In the genomic region with DNA sequence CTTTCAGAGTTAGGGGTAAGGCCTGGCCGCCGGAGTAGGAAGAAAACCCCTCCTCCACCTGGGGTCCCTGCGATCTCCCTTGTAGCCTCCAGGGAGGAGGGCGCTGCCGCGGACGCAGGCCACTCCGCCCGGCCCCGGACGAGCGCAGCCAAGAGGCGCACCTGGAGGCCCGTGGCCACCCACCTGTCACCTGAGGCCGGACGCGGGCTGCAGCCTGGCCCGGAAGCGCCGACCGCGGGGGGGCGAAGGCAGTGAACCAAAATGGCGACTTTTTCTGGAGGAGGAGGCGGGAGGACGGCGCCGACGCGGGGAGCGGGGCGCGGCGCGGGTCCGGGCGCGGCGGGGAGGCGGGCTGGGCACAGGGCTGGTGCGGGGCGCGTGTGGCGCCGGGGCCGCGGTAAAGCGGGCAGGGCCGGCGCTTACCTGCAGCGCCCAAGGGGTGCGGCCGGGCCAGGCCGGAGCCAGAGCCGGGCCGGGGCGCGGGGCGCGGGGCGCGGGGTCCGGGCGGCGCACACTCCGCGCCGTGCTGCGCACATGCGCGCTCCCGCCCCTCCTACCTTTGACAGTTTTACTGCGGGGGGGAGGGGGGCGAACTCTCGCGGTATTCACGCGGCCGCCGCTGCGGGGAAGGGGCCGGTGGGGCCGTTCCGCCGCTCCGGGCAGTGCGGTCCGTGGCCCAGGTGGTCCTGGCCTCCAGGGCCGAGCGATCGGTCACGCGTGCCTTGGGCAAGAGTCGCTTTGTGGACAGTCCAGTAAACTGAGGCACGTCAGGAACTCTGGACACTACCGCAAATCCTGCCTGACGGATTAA, we compare ENCODE assay signal across 8 mouse cellular contexts. TPM values are rescaled to one million over a fixed set of nuclear protein-coding genes. Genes with fewer than 3 reads are reported as not detected.
A peak's percentile ranks its signal among the peaks of the same experiment; 100 is the strongest.
DNase-seq lines count a peak whose midpoint lies in the region; ATAC-seq and TF ChIP-seq lines count a peak whose summit lies in the region.

A gene (minus strand): TSS at position 573 of the 811 bp plus-strand sequence.

- no peaks in the 10 kb centered on the region for H3K27me3 ChIP-seq in forebrain, embryonic 10.5 days (ENCODE audit: poor library complexity, severe bottlenecking)
- no peaks in the 10 kb centered on the region for H3K27me3 ChIP-seq in heart, embryonic 15.5 days
- H3K27me3 ChIP-seq in liver, embryonic 15.5 days: peaks cover 17% of the 10 kb centered on the region; the same call in 1 of the 2 replicates
- no peaks in the 10 kb centered on the region for H3K27me3 ChIP-seq in neural tube, embryonic 11.5 days (ENCODE audit: control insufficient read depth, insufficient read depth, low read length)
- no peaks in the 10 kb centered on the region for H3K27me3 ChIP-seq in thymus, adult 2 months (ENCODE audit: control insufficient read depth, insufficient read depth, low read length)

- H3K9ac ChIP-seq in heart, embryonic 15.5 days: peak within 1 kb of the TSS; percentile 88
- peak within 1 kb of the TSS; percentile 78 for H3K9ac ChIP-seq in liver, embryonic 15.5 days
- peak within 1 kb of the TSS; percentile 83 for H3K9ac ChIP-seq in neural tube, embryonic 11.5 days (ENCODE audit: low read length)

- TF ChIP-seq CTCF in thymus, adult 2 months (IDR thresholded peaks at IDR 0.05; ENCODE audit: borderline replicate concordance, control insufficient read depth, extremely low read depth, insufficient read depth, low read length, poor library complexity): 0 out of 2 replicates have a peak, but pooled peaks have one; percentile 22

- H3K36me3 ChIP-seq in forebrain, embryonic 10.5 days (replicated peaks): peaks cover 52% of the 10 kb centered on the region
- H3K36me3 ChIP-seq in heart, embryonic 15.5 days: peaks cover 30% of the 10 kb centered on the region
- H3K36me3 ChIP-seq in liver, embryonic 15.5 days (replicated peaks): peaks cover 32% of the 10 kb centered on the region
- peaks cover 9% of the 10 kb centered on the region for H3K36me3 ChIP-seq in neural tube, embryonic 11.5 days (ENCODE audit: control insufficient read depth, insufficient read depth, low read length)
- H3K36me3 ChIP-seq in thymus, adult 2 months (ENCODE audit: control insufficient read depth, insufficient read depth, low read length): no peaks in the 10 kb centered on the region; the same call in 1 of the 2 replicates

- ATAC-seq in CD4-positive, CD25-positive, alpha-beta regulatory T cell, adult 4 months: peak; percentile 60
- peak; percentile 79 for ATAC-seq in heart, embryonic 15.5 days (replicated peaks; ENCODE audit: insufficient number of reproducible peaks, insufficient read depth, low FRiP score, low read depth)
- peak; percentile 54 for ATAC-seq in liver, embryonic 15.5 days (ENCODE audit: insufficient read depth)
- peak; percentile 82 for ATAC-seq in neural tube, embryonic 11.5 days (ENCODE audit: insufficient read depth, low FRiP score, low TSS enrichment)

- no peak for TF ChIP-seq POLR2A in thymus, adult 2 months (IDR thresholded peaks at IDR 0.05; ENCODE audit: control insufficient read depth, extremely low read depth, insufficient read depth, low read length, poor library complexity)

- peak within 1 kb of the TSS; percentile 95 for H3K27ac ChIP-seq in forebrain, embryonic 10.5 days
- H3K27ac ChIP-seq in heart, embryonic 15.5 days: peak within 1 kb of the TSS; percentile 82
- peak within 1 kb of the TSS; percentile 79 for H3K27ac ChIP-seq in liver, embryonic 15.5 days (replicated peaks)
- peak within 1 kb of the TSS; percentile 45 for H3K27ac ChIP-seq in neural tube, embryonic 11.5 days (ENCODE audit: low read depth, low read length)
- H3K27ac ChIP-seq in thymus, adult 2 months (ENCODE audit: control insufficient read depth, insufficient read depth, low read length): peak within 1 kb of the TSS; percentile 45

- no peaks in the 10 kb centered on the region for H3K9me3 ChIP-seq in forebrain, embryonic 10.5 days
- no peaks in the 10 kb centered on the region for H3K9me3 ChIP-seq in heart, embryonic 15.5 days (replicated peaks)
- H3K9me3 ChIP-seq in liver, embryonic 15.5 days (replicated peaks): no peaks in the 10 kb centered on the region
- H3K9me3 ChIP-seq in neural tube, embryonic 11.5 days (ENCODE audit: control insufficient read depth, low read length): no peaks in the 10 kb centered on the region

- DNase-seq in adrenal gland, postnatal 4 days (ENCODE audit: low spot score in 2 of 2): peak; percentile 62
- DNase-seq in forebrain, embryonic 10.5 days (ENCODE audit: extremely low spot score, low spot score): peak; percentile 78
- peak; percentile 86 for DNase-seq in kidney, postnatal 10 days
- DNase-seq in neural tube, embryonic 11.5 days (ENCODE audit: low spot score): peak; percentile 82
- peak; percentile 69 for DNase-seq in thymus, adult 2 months

- peak within 1 kb of the TSS; percentile 96 for H3K4me3 ChIP-seq in forebrain, embryonic 10.5 days
- H3K4me3 ChIP-seq in heart, embryonic 15.5 days: peak within 1 kb of the TSS; percentile 91
- H3K4me3 ChIP-seq in liver, embryonic 15.5 days (replicated peaks): peak within 1 kb of the TSS; percentile 77
- peak within 1 kb of the TSS; percentile 91 for H3K4me3 ChIP-seq in neural tube, embryonic 11.5 days (ENCODE audit: low read depth, low read length)
- peak within 1 kb of the TSS; percentile 97 for H3K4me3 ChIP-seq in thymus, adult 2 months (ENCODE audit: control insufficient read depth, insufficient read depth, low read length)

- peak within 1 kb of the TSS; percentile 78 for H3K4me2 ChIP-seq in heart, embryonic 15.5 days
- H3K4me2 ChIP-seq in liver, embryonic 15.5 days: peak within 1 kb of the TSS; percentile 96
- peak within 1 kb of the TSS; percentile 79 for H3K4me2 ChIP-seq in neural tube, embryonic 11.5 days (ENCODE audit: low read depth)

- H3K4me1 ChIP-seq in forebrain, embryonic 10.5 days: peaks cover 29% of the 10 kb centered on the region
- peaks cover 13% of the 10 kb centered on the region for H3K4me1 ChIP-seq in heart, embryonic 15.5 days (replicated peaks)
- H3K4me1 ChIP-seq in liver, embryonic 15.5 days (replicated peaks): peaks cover 41% of the 10 kb centered on the region
- H3K4me1 ChIP-seq in neural tube, embryonic 11.5 days (ENCODE audit: control insufficient read depth, insufficient read depth, low read length): peaks cover 13% of the 10 kb centered on the region
- peaks cover 11% of the 10 kb centered on the region for H3K4me1 ChIP-seq in thymus, adult 2 months (replicated peaks; ENCODE audit: control insufficient read depth, insufficient read depth, low read length)

- under 1% methylated on average over 77 of the region's 97 CpGs for WGBS in forebrain, embryonic 10.5 days
- WGBS in heart, embryonic 15.5 days: under 1% methylated on average over 68 of the region's 97 CpGs
- 1% methylated on average over 76 of the region's 97 CpGs for WGBS in liver, embryonic 15.5 days (ENCODE audit: insufficient replicate concordance)
- WGBS in neural tube, embryonic 11.5 days: under 1% methylated on average over 64 of the region's 97 CpGs
- under 1% methylated on average over 97 of the region's 97 CpGs for WGBS in thymus, adult 2 months

RNA-seq across cellular contexts. Expression of the gene that starts here (rescaled TPM):
- polyA plus RNA-seq in CD4-positive, CD25-positive, alpha-beta regulatory T cell, adult 4 months (2017; shearing (Covaris generic)): 10 to 100 TPM; 19.0 to 45.0 TPM
- 100 to 1,000 TPM; 141 to 143 TPM for total RNA-seq in adrenal gland, postnatal 4 days (2021)
- 42.2 and 44.0 TPM in 2 replicates for polyA plus RNA-seq in forebrain, embryonic 10.5 days (2016; fragmentation: Nextera tagmentation; extraction: Ambion mirVana)
- 23.1 and 35.8 TPM in 2 replicates for polyA plus RNA-seq in heart, embryonic 15.5 days (2015; fragmentation: Nextera tagmentation; extraction: Ambion mirVana)
- 9.3 and 9.6 TPM in 2 replicates for polyA plus RNA-seq in liver, embryonic 15.5 days (2015; fragmentation: Nextera tagmentation; extraction: Ambion mirVana)
- 38.1 and 39.5 TPM in 2 replicates for polyA plus RNA-seq in neural tube, embryonic 11.5 days (2014; fragmentation: Nextera tagmentation; extraction: Ambion mirVana)
- polyA plus RNA-seq in thymus, adult 2 months (2012; rRNA removed): 87.6 and 89.1 TPM in 2 replicates

Comparison
In these comparisons a context has a peak if more than half of its experiments do, and no peak if none do; other contexts are left out.
1. Peak in every context shown above with its lines: DNase-seq, ATAC-seq, H3K4me3 ChIP-seq and H3K27ac ChIP-seq.
2. H3K27ac ChIP-seq: peak in every context shown above with its lines; median percentile 95 in forebrain, embryonic 10.5 days; 82 in heart, embryonic 15.5 days; 79 in liver, embryonic 15.5 days; 45 in neural tube, embryonic 11.5 days; 45 in thymus, adult 2 months.